Mouse (Mus musculus): ENCODE measurements around the gene Gm13290. TPM values are rescaled to one million over a fixed set of nuclear protein-coding genes. Genes with fewer than 3 reads are reported as not detected.
"Not testable (repeated sequence)": the region's sequence is repeated elsewhere in the genome, so short reads cannot be mapped to it uniquely, and the experiment has no call there.

Gm13290 gene
- polyA plus RNA-seq, 1 experiment from 2014 or later: 0.76 TPM

DNA sequence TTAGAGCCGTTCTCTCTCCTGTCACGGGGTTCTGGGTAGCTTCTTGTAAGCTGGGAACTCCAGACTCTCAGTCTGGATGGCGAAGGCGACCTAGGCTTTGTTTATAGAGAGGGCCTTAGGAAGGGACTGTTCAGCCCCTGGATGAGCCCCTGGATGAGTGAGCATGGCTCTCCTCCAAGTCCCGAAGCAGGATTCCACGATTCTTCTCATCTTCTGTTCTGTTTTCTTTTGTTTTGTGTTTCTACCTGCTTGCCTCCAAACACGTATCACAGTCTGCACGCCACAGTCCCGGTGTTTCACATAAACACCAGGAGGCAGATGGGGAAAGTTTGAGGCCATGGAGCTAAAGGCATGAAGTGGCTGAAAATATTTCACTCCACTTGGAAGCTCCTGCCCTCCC lies 14.9 kb upstream of the Gm13290 start:
- H3K4me1 ChIP-seq; H3K36me3 ChIP-seq; H3K27ac ChIP-seq; ATAC-seq (ENCODE audit: insufficient number of reproducible peaks, low FRiP score, low TSS enrichment, low read depth); H3K27me3 ChIP-seq; H3K4me3 ChIP-seq; H3K9ac ChIP-seq; H3K4me2 ChIP-seq; H3K9me3 ChIP-seq: not testable (repeated sequence)
- 80% methylated on average over 9 of the region's 9 CpGs for WGBS

- H3K27me3 ChIP-seq; ATAC-seq (ENCODE audit: insufficient number of reproducible peaks, low FRiP score, low TSS enrichment, low read depth); H3K9ac ChIP-seq; H3K9me3 ChIP-seq; H3K36me3 ChIP-seq; H3K4me1 ChIP-seq: not testable (repeated sequence)
- Histone ChIP-seq H3K4me2 (peak within 1 kb of the TSS; percentile 50), H3K27ac (peak within 1 kb of the TSS; percentile 81), H3K4me3 (peak within 1 kb of the TSS; percentile 38)
- WGBS: 15% methylated on average over 11 of the region's 14 CpGs
Measured at GRCm38 (mm10) chr4:88759610-88760268, 13.9 kb upstream of the Gm13290 start, which contains the start of gene Gm13283. Gm13283 (plus strand) TSS chr4:88760119.

DNA sequence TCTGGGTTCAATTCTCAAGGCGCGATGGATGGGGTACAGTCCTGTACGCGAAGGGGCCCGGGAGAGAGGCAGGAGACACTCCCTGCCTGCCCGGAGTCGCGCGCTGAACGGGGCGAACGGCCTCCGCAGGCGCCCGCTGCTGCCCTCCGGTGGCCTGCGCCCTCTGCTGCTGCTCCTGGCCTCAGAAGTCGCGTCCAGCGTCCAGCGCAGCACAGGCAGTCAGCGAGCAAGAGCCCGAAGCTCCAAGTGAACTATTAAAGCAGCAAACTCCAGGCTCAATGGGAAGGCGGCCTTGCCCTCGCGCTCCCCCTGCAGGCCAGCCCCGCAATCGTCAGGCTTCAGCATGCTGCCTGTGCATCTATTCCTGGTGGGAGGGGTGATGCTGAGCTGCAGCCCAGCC lies 13.2 kb upstream of the Gm13290 start:
- not testable (repeated sequence) for H3K27me3 ChIP-seq; H3K36me3 ChIP-seq; H3K9me3 ChIP-seq; ATAC-seq (ENCODE audit: insufficient number of reproducible peaks, low FRiP score, low TSS enrichment, low read depth); H3K4me1 ChIP-seq; H3K9ac ChIP-seq
- 0% methylated on average over 26 of the region's 28 CpGs for WGBS
- Histone ChIP-seq H3K4me2 (peak overlapping the region; percentile 50), H3K4me3 (peak overlapping the region; percentile 38), H3K27ac (peak overlapping the region; percentile 81)

GRCm38 (mm10) chr4:88761776-88762175 lies 11.9 kb upstream of the Gm13290 start:
- not testable (repeated sequence) for H3K9ac ChIP-seq; H3K27me3 ChIP-seq; H3K9me3 ChIP-seq; H3K27ac ChIP-seq; H3K4me1 ChIP-seq; H3K36me3 ChIP-seq; H3K4me2 ChIP-seq; H3K4me3 ChIP-seq; ATAC-seq (ENCODE audit: insufficient number of reproducible peaks, low FRiP score, low TSS enrichment, low read depth)
- WGBS: 64% methylated on average over 6 of the region's 8 CpGs

GRCm38 (mm10) chr4:88762341-88762740 lies 11.3 kb upstream of the Gm13290 start:
- not testable (repeated sequence) for H3K4me2 ChIP-seq; ATAC-seq (ENCODE audit: insufficient number of reproducible peaks, low FRiP score, low TSS enrichment, low read depth); H3K27ac ChIP-seq; H3K9ac ChIP-seq; H3K9me3 ChIP-seq; H3K4me1 ChIP-seq; H3K27me3 ChIP-seq; H3K36me3 ChIP-seq; H3K4me3 ChIP-seq
- 51% methylated on average over 9 of the region's 9 CpGs for WGBS

GRCm38 (mm10) chr4:88763384-88764018 lies 10.1 kb upstream of the Gm13290 start:
- peak overlapping the region; percentile 42 for H3K4me3 ChIP-seq
- not testable (repeated sequence) for H3K9ac ChIP-seq; H3K36me3 ChIP-seq; ATAC-seq (ENCODE audit: insufficient number of reproducible peaks, low FRiP score, low TSS enrichment, low read depth); H3K27me3 ChIP-seq; H3K4me1 ChIP-seq; H3K9me3 ChIP-seq
- H3K27ac ChIP-seq: peak overlapping the region; percentile 77; the same call in 1 of the 2 replicates
- WGBS: 2% methylated on average over 30 of the region's 42 CpGs
- peak overlapping the region; percentile 51 for H3K4me2 ChIP-seq

DNA sequence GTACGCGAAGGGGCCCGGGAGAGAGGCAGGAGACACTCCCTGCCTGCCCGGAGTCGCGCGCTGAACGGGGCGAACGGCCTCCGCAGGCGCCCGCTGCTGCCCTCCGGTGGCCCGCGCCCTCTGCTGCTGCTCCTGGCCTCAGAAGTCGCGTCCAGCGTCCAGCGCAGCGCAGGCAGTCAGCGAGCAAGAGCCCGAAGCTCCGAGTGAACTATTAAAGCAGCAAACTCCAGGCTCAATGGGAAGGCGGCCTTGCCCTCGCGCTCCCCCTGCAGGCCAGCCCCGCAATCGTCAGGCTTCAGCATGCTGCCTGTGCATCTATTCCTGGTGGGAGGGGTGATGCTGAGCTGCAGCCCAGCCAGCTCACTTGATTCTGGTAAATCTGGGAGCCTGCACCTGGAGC lies 3.0 kb downstream of the Gm13290 start, which contains the start of gene Gm13289:
Gene Gm13289 (plus strand): TSS at position 301 of the 400 bp plus-strand sequence.
- not testable (repeated sequence) for H3K27me3 ChIP-seq; H3K4me3 ChIP-seq; H3K4me2 ChIP-seq; H3K9ac ChIP-seq; ATAC-seq (ENCODE audit: insufficient number of reproducible peaks, low FRiP score, low TSS enrichment, low read depth); H3K9me3 ChIP-seq; H3K36me3 ChIP-seq; H3K4me1 ChIP-seq; H3K27ac ChIP-seq
- WGBS: no CpG with 5 or more reads among the region's 29 CpGs

DNA sequence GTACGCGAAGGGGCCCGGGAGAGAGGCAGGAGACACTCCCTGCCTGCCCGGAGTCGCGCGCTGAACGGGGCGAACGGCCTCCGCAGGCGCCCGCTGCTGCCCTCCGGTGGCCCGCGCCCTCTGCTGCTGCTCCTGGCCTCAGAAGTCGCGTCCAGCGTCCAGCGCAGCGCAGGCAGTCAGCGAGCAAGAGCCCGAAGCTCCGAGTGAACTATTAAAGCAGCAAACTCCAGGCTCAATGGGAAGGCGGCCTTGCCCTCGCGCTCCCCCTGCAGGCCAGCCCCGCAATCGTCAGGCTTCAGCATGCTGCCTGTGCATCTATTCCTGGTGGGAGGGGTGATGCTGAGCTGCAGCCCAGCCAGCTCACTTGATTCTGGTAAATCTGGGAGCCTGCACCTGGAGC lies 5.9 kb downstream of the Gm13290 start, which contains the start of gene Gm13272:
Gene Gm13272 (plus strand): TSS at position 301 of the 400 bp plus-strand sequence.
- not testable (repeated sequence) for H3K4me3 ChIP-seq; H3K9me3 ChIP-seq; H3K9ac ChIP-seq; H3K4me1 ChIP-seq; H3K27ac ChIP-seq; H3K36me3 ChIP-seq; H3K27me3 ChIP-seq; H3K4me2 ChIP-seq; ATAC-seq (ENCODE audit: insufficient number of reproducible peaks, low FRiP score, low TSS enrichment, low read depth)
- no CpG with 5 or more reads among the region's 29 CpGs for WGBS

DNA sequence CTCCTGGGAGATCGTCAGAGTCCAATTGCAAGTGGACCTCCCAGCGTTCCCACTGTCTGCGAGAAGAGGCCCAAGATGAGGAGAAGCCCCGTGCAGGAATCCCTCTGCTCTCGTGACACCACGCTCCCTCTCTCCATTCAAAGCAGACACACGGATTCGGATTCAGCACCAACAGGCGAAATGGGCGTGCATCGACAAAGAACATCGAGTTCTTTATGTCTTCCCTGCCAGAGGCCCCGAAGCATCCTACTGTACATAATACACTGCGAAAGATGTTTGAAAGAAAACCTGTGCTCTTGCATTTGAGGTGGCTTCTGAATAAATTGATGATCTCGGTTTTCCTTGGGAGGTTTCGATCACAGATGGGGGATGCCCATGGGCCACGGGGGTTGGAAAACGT lies 6.7 kb downstream of the Gm13290 start:
- not testable (repeated sequence) for H3K27me3 ChIP-seq; H3K27ac ChIP-seq; H3K4me3 ChIP-seq; H3K4me1 ChIP-seq; ATAC-seq (ENCODE audit: insufficient number of reproducible peaks, low FRiP score, low TSS enrichment, low read depth); H3K9ac ChIP-seq; H3K36me3 ChIP-seq; H3K9me3 ChIP-seq; H3K4me2 ChIP-seq
- 44% methylated on average over 16 of the region's 18 CpGs for WGBS

GRCm38 (mm10) chr4:88781831-88782230 lies 8.2 kb downstream of the Gm13290 start, which contains the start of gene Ifnz:
Ifnz (plus strand) TSS chr4:88782131.
- peak within 1 kb of the TSS; percentile 24; the same call in 1 of the 2 replicates for H3K4me3 ChIP-seq
- H3K36me3 ChIP-seq; ATAC-seq (ENCODE audit: insufficient number of reproducible peaks, low FRiP score, low TSS enrichment, low read depth); H3K9me3 ChIP-seq; H3K4me1 ChIP-seq; H3K9ac ChIP-seq; H3K27me3 ChIP-seq: not testable (repeated sequence)
- H3K4me2 ChIP-seq: peak within 1 kb of the TSS; percentile 34
- peak within 1 kb of the TSS; percentile 65 for H3K27ac ChIP-seq
- 16% methylated on average over 5 of the region's 7 CpGs for WGBS

GRCm38 (mm10) chr4:88782335-88782734 lies 8.7 kb downstream of the Gm13290 start:
- ATAC-seq (ENCODE audit: insufficient number of reproducible peaks, low FRiP score, low TSS enrichment, low read depth); H3K27me3 ChIP-seq; H3K4me1 ChIP-seq; H3K9me3 ChIP-seq; H3K36me3 ChIP-seq; H3K9ac ChIP-seq: not testable (repeated sequence)
- H3K4me3 ChIP-seq: peak overlapping the region; percentile 24; the same call in 1 of the 2 replicates
- 0% methylated on average over 10 of the region's 31 CpGs for WGBS
- peak overlapping the region; percentile 34 for H3K4me2 ChIP-seq
- H3K27ac ChIP-seq: peak overlapping the region; percentile 65

- not testable (repeated sequence) for H3K36me3 ChIP-seq; ATAC-seq (ENCODE audit: insufficient number of reproducible peaks, low FRiP score, low TSS enrichment, low read depth); H3K4me1 ChIP-seq; H3K27ac ChIP-seq; H3K4me2 ChIP-seq; H3K9me3 ChIP-seq; H3K27me3 ChIP-seq; H3K4me3 ChIP-seq; H3K9ac ChIP-seq
- WGBS: no CpG with 5 or more reads among the region's 27 CpGs
Measured at GRCm38 (mm10) chr4:88785409-88785808, 11.8 kb downstream of the Gm13290 start, which contains the start of gene Gm13276. Gm13276 (plus strand) TSS chr4:88785709.

Data from limb, embryonic 15.5 days (tissue).